Mouse (Mus musculus) midbrain, postnatal 0 days (tissue): ENCODE data around the gene E2f4. TPM values are rescaled to one million over a fixed set of nuclear protein-coding genes. Genes with fewer than 3 reads are reported as not detected.

Source experiments
- ATAC-seq: fragments of 200-750 bp; cut with Nextera tagmentation; 2 replicates; pipeline ENCODE4 v1.8.0; 2017; ENCODE audit warnings: moderate number of reproducible peaks, mild to moderate bottlenecking, moderate TSS enrichment, moderate library complexity; ENCODE audit not compliant: low FRiP score
- DNase-seq: peaks from one replicate; pipeline ENCODE4 v3.0.0-alpha.2; 2015; ENCODE audit warnings: low spot score
- H3K27ac ChIP-seq: fragments of 300-500 bp; sonication (generic); 2 replicates; pipeline ENCODE4 v1.5.1; 2014; ENCODE audit warnings: low read depth, mild to moderate bottlenecking, low read length, mixed read lengths
- H3K27me3 ChIP-seq: fragments of 300-500 bp; sonication (generic); 2 replicates; pipeline ENCODE4 v1.6.1; 2014; ENCODE audit warnings: low read length, control low read depth, mixed read lengths; ENCODE audit not compliant: insufficient read depth
- H3K36me3 ChIP-seq: fragments of 300-500 bp; sonication (generic); 2 replicates; pipeline ENCODE4 v1.6.1; 2014; ENCODE audit warnings: low read length, control low read depth, mixed read lengths; ENCODE audit not compliant: insufficient read depth
- H3K4me1 ChIP-seq: fragments of 300-500 bp; sonication (generic); 2 replicates; pipeline ENCODE4 v1.6.1; 2014; ENCODE audit warnings: mild to moderate bottlenecking, control low read depth, antibody characterized with exemption, low read length, mixed read lengths; ENCODE audit not compliant: insufficient read depth
- H3K4me2 ChIP-seq: fragments of 300-500 bp; sonication (generic); 2 replicates; pipeline ENCODE4 v1.6.1; 2014; ENCODE audit warnings: low read depth, mild to moderate bottlenecking, low read length, mixed read lengths; ENCODE audit not compliant: poor library complexity, severe bottlenecking
- H3K4me3 ChIP-seq: fragments of 300-500 bp; sonication (generic); 2 replicates; pipeline ENCODE4 v1.5.1; 2014; ENCODE audit warnings: low read depth, mild to moderate bottlenecking, low read length, moderate library complexity
- H3K9ac ChIP-seq: fragments of 300-500 bp; sonication (generic); replicated peaks from 2 replicates; pipeline ENCODE4 v1.6.1; 2014; ENCODE audit warnings: mild to moderate bottlenecking, low read length, moderate library complexity, mixed read lengths; ENCODE audit not compliant: poor library complexity, severe bottlenecking
- H3K9me3 ChIP-seq: fragments of 300-500 bp; sonication (generic); 2 replicates; pipeline ENCODE4 v1.6.1; 2016; ENCODE audit warnings: low read length, control low read depth
- CTCF ChIP-seq: IDR thresholded peaks from 2 replicates; pipeline ENCODE4 v1.5.1; 2016; ENCODE audit warnings: antibody characterized with exemption, mild to moderate bottlenecking
- WGBS: fragments of 180-500 bp; shearing (Covaris S2); extraction: QIAGEN DNeasy Blood & Tissue Kit; methylation state at CpG from one replicate; pipeline ENCODE4 v1.1.7; 2014; 5-methylcytosine and 5-hydroxymethylcytosine counted together
- polyA plus RNA-seq: library from polyadenylated mRNA; unstranded; fragments of >200 nt; fragmentation: Nextera tagmentation; extraction: Ambion mirVana; gene quantifications from 2 replicates; pipeline ENCODE4 v1.2.1, GENCODE M21; 2015
- total RNA-seq: library from RNA; depleted of rRNA; stranded (reverse); fragments of >200 nt; gene quantifications from 2 replicates; pipeline ENCODE4 v1.2.3, GENCODE M21; 2014

E2f4 gene
- total and polyA plus RNA-seq, 2 experiments from 2014 or later, result 29.1 to 35.7 TPM

DNA sequence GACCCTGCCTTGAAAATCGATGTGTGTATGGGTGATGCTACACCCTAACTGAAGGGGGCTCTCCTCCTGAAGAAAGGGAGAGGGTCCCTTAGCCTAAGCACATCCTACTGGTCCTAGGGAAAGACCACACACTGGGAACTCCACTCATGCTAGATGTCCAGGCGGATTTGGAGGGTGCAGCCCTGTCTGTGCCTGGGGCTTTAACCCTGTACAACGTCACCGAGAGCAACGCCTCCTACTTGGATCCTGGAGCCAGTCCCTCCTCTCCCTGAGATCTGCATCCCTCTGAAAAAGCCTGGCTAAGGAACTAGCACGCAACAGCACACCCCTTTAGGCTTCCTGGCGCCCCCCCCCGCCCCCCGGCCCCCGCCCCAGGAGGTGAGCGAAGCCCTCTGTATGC, 22.1 kb upstream of the E2f4 start:
- ATAC-seq, result no peak
- peak overlapping the region; percentile 47 for H3K4me3 ChIP-seq

GRCm38 (mm10) chr8:105275840-105276239, 21.6 kb upstream of the E2f4 start, which contains the start of gene Nol3:
TSS of gene Nol3 (plus strand) at chr8:105276140.
- peak within 1 kb of the TSS; percentile 47 for H3K4me3 ChIP-seq
- TF ChIP-seq CTCF, result no peak
- peak within 1 kb of the TSS; percentile 60 for H3K9ac ChIP-seq
- WGBS, result 3% methylated on average over 10 of the region's 10 CpGs
- ATAC-seq (no peak), DNase-seq (no peak)
- H3K27me3 ChIP-seq, result peaks cover 37% of the 10 kb centered on the region
- H3K4me2 ChIP-seq, result peak within 1 kb of the TSS; percentile 89
- peaks cover 10% of the 10 kb centered on the region for H3K36me3 ChIP-seq
- H3K27ac ChIP-seq, result 0 out of 2 replicates have a peak within 1 kb of the TSS, but pooled peaks have one; percentile 38
- H3K9me3 ChIP-seq, result no peaks in the 10 kb centered on the region
- peaks cover 14% of the 10 kb centered on the region for H3K4me1 ChIP-seq

More for the DNA sequence above, 22.1 kb upstream of the E2f4 start:
- Histone ChIP-seq H3K36me3 (peaks cover 7% of the 10 kb centered on the region), H3K27me3 (peaks cover 41% of the 10 kb centered on the region), H3K4me1 (peaks cover 19% of the 10 kb centered on the region), H3K9ac (0 out of 2 replicates have a peak overlapping the region, but pooled peaks have one; percentile 24), H3K4me2 (peak overlapping the region; percentile 89), H3K9me3 (no peaks in the 10 kb centered on the region), H3K27ac (no peak overlapping the region)
- 5% methylated on average over 11 of the region's 11 CpGs for WGBS
- 0 out of 2 replicates have a peak, but pooled peaks have one; percentile 12 for TF ChIP-seq CTCF
- DNase-seq, result no peak

DNA sequence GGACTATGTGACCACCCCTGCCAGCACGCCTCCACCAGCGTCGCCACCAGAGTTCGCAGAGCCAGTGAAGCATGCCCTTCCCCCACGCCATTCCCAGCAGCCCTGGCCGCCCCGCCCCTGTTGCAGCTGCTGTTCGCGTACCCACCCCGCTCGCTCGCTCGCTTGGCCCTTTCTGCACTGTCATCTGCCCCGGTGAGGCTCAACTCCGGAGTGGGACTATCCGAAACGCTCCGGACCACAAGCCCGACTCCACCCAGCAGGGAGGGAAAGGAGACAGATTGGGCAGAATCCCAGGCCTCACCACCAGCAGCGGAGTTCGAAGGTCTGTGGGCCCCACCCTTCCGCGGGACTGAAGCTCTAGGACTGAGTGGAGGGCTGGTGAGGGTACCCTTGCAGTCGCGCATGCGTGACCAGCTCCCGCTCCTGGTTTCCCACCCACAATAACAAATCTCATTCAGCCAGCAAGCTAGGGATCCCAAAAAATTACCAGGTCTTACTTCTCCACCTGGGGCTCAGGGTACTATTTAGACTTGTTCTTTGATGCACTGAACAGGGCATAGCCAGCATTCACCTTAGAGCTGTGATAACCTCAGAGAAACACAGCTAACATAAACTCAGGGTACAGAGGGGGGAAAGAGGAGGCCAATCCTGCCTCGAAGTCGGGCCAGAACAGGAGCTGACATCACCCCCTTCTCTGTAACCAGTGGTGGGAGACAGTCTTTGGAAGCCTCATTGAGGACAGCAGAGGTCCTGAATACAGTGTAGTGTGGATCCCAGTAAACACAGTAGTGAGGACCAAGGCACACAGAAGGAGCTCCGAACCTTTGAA, 21.0 kb upstream of the E2f4 start:
- 4% methylated on average over 30 of the region's 30 CpGs for WGBS
- peak overlapping the region; percentile 60 for H3K9ac ChIP-seq
- 0 out of 2 replicates have a peak overlapping the region, but pooled peaks have one; percentile 38 for H3K27ac ChIP-seq
- peaks cover 13% of the 10 kb centered on the region for H3K36me3 ChIP-seq
- no peak for TF ChIP-seq CTCF
- peak overlapping the region; percentile 47 for H3K4me3 ChIP-seq
- peaks cover 14% of the 10 kb centered on the region for H3K4me1 ChIP-seq
- H3K4me2 ChIP-seq, result peak overlapping the region; percentile 89
- peaks cover 31% of the 10 kb centered on the region for H3K27me3 ChIP-seq
- no peaks in the 10 kb centered on the region for H3K9me3 ChIP-seq
- DNase-seq (no peak), ATAC-seq (peak; percentile 65)

GRCm38 (mm10) chr8:105278911-105279334, 18.5 kb upstream of the E2f4 start:
- Histone ChIP-seq H3K4me3 (peak overlapping the region; percentile 18; the same call in 1 of the 2 replicates), H3K4me1 (peaks cover 14% of the 10 kb centered on the region), H3K27ac (no peak overlapping the region), H3K4me2 (peak overlapping the region; percentile 42), H3K27me3 (peaks cover 14% of the 10 kb centered on the region; the same call in 1 of the 2 replicates), H3K9ac (no peak overlapping the region), H3K9me3 (no peaks in the 10 kb centered on the region), H3K36me3 (peaks cover 32% of the 10 kb centered on the region)
- peak; percentile 53 for TF ChIP-seq CTCF
- ATAC-seq (peak; percentile 38; the same call in 1 of the 2 replicates), DNase-seq (peak; percentile 81)
- 7% methylated on average over 28 of the region's 28 CpGs for WGBS

DNA sequence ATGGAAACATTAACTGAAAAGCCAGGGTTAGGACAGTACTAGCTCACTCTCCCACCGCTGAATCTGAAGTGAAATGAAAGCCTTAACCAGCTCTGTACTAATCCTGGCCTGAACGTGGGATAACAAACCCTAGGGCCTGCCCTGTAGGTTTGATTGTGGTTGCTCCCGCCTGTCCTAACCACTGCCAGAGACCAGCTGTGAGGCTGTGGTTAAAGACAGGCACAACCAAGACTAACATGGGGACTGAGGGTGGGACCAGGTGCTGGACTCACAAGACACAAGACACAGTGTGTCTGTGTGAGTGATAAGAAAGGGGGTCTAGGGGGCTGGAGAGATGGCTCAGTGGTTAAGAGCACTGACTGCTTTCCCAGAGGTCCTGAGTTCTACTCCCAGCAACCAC, 16.9 kb upstream of the E2f4 start:
- Histone ChIP-seq H3K4me1 (peaks cover 13% of the 10 kb centered on the region), H3K4me2 (no peak overlapping the region), H3K36me3 (peaks cover 37% of the 10 kb centered on the region), H3K9me3 (no peaks in the 10 kb centered on the region), H3K27me3 (no peaks in the 10 kb centered on the region), H3K9ac (no peak overlapping the region), H3K27ac (no peak overlapping the region), H3K4me3 (no peak overlapping the region)
- ATAC-seq (no peak), DNase-seq (no peak)
- no peak for TF ChIP-seq CTCF
- WGBS, result 58% methylated on average over 3 of the region's 3 CpGs

- DNase-seq (no peak), ATAC-seq (no peak)
- Histone ChIP-seq H3K27ac (no peak overlapping the region), H3K4me1 (peaks cover 11% of the 10 kb centered on the region), H3K36me3 (peaks cover 37% of the 10 kb centered on the region), H3K27me3 (no peaks in the 10 kb centered on the region), H3K4me2 (no peak overlapping the region), H3K9me3 (no peaks in the 10 kb centered on the region), H3K4me3 (no peak overlapping the region), H3K9ac (no peak overlapping the region)
- 87% methylated on average over 12 of the region's 12 CpGs for WGBS
- no peak for TF ChIP-seq CTCF
These were observed 15.6 kb upstream of the E2f4 start for GRCm38 (mm10) chr8:105281821-105282220.
